Mouse (Mus musculus): ENCODE measurements around the gene Kdm2b.

Gene Kdm2b

GRCm38 (mm10) chr5:122890396-122890795 is 99.2 kb downstream of the Kdm2b start:
- DNase-seq (ENCODE audit: low spot score) = no peak

GRCm38 (mm10) chr5:122888612-122889214 is 100.9 kb downstream of the Kdm2b start:
- DNase-seq (ENCODE audit: low spot score) = no peak

GRCm38 (mm10) chr5:122887926-122888611 is 101.6 kb downstream of the Kdm2b start:
- DNase-seq (ENCODE audit: low spot score) = no peak

DNA sequence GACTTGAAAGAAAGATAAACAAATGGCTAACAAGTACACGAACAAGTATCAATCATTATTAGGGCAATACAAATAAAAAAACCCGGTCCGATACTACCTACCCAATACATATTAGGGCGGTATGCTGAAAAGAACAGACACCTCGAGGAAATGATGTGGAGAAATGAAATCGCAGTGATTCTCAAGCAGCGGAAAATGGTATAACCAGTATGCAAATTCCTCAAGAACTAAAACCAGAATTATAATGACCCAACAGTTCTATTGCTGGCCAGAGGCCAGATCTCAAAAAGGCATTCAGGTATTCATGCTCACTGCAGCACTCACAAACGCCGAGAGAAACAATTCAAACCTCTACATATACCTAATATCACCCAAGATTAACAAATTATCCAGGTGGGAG is 102.6 kb downstream of the Kdm2b start:
- no peak for DNase-seq (ENCODE audit: low spot score)

DNA sequence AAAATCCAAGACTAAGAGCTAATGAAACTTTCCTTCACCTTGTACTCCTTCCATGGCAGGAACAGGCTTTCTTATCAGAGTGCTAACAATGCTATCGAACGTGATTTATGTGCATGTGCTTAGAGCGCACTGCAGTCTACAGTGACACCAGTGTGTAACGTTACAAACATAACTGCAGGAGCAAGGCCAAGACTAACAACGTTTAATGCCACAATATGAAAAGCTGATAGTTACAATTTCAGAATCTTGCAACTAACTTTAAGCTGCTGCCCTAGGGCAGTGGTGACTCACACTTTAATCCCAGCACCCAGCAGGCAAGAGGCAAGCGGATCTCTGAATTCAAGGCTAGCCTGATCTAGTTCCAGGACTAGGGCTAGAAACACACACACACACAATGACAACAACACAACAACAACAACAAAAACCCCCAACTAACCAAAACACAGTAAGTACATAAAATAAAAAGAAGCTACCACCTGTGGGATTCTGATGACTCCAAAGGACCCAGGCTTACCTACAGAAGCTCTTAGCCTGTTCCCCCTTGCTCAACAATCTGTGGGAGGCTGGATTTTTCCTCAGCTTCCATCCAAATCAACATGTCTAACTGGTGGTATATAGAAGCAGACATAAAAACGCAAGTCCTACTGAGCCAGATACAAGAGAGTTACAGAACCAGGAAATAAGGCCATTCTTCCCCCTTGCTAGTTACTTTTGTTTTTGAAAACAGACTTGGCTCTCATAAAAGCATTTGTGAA is 104.9 kb downstream of the Kdm2b start:
- no peak for DNase-seq (ENCODE audit: low spot score)

- no peak for DNase-seq (ENCODE audit: low spot score)
Measured at GRCm38 (mm10) chr5:122883652-122884235, 105.9 kb downstream of the Kdm2b start.

GRCm38 (mm10) chr5:122883237-122883636 is 106.4 kb downstream of the Kdm2b start:
- no peak for DNase-seq (ENCODE audit: low spot score)

DNA sequence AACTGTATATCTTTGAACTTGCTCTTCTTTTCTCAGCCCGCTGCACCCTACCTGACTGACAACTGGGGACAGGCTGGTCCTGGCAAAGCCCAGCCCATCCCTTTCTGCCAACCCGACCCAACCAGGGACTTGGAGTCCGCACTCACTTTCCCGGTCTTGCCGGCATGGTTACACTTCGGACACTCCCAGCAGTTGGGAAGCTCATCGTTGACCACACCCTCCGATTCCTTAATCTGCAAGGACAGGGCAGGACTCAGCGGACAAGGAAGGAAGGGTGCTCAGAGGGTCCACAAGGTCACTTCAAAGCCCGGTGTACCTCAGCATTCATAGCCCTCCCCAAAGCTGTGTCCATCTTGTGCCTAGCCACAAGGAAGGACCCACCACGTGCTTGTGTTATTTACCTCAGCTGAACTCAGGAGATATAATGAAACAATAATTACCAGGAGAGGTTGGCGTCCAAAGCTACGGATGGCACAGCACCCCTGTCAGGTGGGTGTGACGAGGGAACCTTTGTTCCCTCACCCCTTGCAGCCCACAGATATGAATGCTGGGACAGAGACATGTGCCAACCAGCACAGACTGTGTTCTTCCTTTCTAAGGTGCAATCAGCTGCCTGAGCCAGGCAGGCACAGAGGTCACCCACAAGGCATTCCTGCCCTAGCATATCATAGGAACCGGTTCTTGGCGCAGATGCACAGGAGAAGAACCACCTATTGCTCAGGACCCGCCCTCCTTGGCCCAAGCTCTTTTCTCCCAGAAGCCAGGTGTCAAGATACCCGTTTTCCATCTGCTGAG is 107.2 kb downstream of the Kdm2b start:
- DNase-seq (ENCODE audit: low spot score) = no peak

- DNase-seq (ENCODE audit: low spot score) = peak; percentile 44
Measured at GRCm38 (mm10) chr5:122881313-122881712, 108.3 kb downstream of the Kdm2b start.

GRCm38 (mm10) chr5:122880241-122880980 is 109.2 kb downstream of the Kdm2b start:
- no peak for DNase-seq (ENCODE audit: low spot score)

- DNase-seq (ENCODE audit: low spot score) = no peak
Measured at GRCm38 (mm10) chr5:122876671-122877070, 113.0 kb downstream of the Kdm2b start.

DNA sequence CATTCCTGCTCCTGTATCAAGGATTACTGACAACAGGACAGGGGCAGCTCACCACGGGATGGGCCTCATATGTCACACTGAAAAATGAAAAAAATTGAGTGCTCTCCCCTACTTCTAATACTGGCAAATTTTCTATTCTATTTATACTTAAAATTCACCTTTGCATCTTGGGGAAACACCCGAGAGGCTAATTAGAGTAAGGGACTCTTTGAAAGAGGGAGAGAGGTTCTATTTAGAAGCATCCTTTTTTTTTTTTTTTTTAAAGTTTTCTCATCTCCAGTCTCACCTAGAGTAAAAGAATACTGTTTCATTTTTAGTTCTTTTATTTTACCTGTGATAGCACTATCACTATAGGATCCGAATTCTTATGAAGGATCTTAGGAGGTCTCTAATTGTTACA is 115.3 kb downstream of the Kdm2b start:
- DNase-seq (ENCODE audit: low spot score) = no peak

- no peak for DNase-seq (ENCODE audit: low spot score)
Measured at GRCm38 (mm10) chr5:122873573-122873972, 116.0 kb downstream of the Kdm2b start.

DNA sequence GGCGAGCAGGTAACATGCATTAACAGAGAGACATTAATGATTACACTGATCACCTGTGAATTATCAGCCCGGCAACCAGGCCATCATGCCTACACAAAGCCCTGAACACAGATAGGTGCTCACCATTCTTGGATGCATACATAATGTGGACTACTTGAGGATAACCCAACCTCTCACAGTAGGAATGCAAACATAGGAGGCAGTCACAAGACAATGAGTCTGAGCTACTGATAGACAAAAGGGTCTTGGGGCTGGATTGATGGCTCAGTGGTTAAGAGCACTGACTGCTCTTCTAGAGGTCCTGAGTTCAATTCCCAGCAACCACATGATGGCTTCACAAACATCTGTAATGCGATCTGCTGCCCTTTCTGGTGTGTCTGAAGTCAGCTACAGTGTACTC is 117.0 kb downstream of the Kdm2b start:
- DNase-seq (ENCODE audit: low spot score) = no peak

- DNase-seq (ENCODE audit: low spot score) = no peak
Measured at GRCm38 (mm10) chr5:122863053-122863452, 126.6 kb downstream of the Kdm2b start.

DNA sequence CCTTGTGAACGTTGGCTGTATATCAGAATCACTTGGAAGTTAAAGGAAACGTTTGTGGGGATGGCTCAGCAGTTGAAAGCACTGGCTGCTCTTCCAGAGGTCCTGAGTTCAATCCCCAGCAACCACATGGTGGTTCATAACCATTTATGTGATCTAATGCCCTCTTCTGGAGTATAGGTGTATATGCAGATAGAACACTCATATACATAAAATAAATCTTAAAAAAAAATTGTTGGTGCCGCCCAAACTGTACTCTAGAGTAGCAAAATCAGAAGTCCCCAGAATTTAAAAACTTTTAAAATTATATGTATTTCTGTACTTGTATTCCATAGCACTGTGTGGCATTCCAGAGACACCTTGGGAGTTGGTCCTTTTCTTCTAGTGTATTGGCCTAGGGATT is 133.8 kb downstream of the Kdm2b start:
- no peak for DNase-seq (ENCODE audit: low spot score)

DNA sequence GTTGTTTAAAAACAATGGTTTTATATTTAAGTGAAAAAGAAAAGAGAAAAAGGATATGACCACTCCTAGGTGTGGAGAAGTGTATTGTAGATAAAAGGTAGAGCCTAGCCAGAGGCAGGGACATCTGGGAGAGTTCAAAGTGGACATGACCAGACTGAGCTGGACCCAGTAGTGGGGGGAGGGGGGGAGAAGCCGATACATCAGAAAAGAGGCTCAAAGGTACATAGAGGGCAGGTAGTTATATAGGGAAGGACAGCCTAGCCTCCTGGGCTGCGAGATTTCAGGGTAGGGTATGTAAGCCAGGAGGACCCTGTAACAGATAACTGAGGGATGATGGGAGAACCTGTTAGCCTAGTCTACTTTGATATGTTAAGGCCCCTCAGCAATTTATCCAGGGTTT is 137.0 kb downstream of the Kdm2b start:
- DNase-seq (ENCODE audit: low spot score) = no peak

GRCm38 (mm10) chr5:122850319-122851002 is 139.2 kb downstream of the Kdm2b start:
- DNase-seq (ENCODE audit: low spot score) = no peak

GRCm38 (mm10) chr5:122849521-122850318 is 139.9 kb downstream of the Kdm2b start, which contains the start of gene Rnf34:
Gene Rnf34, plus strand, starts transcription at chr5:122850048.
- peak; percentile 86 for DNase-seq (ENCODE audit: low spot score)

DNA sequence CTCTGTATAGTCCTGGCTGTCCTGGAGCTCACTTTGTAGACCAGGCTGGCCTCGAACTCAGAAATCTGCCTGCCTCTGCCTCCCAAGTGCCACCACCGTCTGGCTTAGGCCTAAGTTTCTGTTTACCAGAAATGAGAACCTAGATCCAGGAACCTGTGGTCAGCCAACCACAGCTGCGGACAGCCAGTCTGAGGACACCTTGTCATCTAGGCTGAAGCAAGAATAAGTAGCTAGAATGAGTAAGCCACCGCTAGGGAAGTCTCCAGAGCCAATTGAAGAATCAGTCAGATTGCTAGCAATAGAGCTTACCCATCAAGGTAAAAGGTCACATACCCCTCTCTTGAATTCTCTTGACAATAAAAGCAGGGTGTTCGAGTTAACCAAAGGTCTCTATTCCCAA is 145.8 kb downstream of the Kdm2b start:
- no peak for DNase-seq (ENCODE audit: low spot score)
